Mouse (Mus musculus): Measurements from ENCODE around the gene Gca. TPM values are rescaled to one million over a fixed set of nuclear protein-coding genes. Genes with fewer than 3 reads are reported as not detected.

The Gca gene
- polyA plus RNA-seq (2014; fragmentation: Nextera tagmentation; extraction: Ambion mirVana) = 0.61 and 1.1 TPM in 2 replicates

DNA sequence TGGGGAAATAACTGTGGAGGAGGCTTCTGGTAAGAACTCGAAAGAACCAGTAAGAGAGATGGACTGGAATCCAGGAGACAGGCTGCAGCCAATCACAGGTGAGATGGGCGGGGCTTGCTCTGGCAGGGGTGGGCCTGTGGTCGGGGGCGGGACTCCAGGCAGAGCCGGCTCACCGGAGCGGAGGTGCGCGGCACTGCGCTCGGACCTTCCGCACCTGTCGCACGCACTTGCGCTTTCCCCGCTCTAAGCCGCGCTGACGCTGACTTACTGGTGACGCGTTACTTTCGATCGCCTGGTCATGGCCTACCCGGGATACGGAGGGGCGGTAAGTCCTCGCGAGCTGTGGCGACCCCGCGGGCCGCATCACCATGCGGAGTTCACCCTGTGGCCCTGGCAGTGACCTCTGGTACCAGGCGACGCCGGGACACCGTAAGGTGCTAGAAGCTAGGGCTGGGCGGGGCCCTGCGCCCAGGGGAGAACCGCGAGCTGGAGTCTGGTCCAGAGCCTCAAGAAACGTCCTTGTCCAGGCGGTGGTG lies at the start of gene Gca:
Gca (plus strand) TSS at position 151 of the 536 bp plus-strand sequence.
- under 1% methylated on average over 37 of the region's 43 CpGs for WGBS
- Histone ChIP-seq H3K4me2 (ENCODE audit: low read depth, severe bottlenecking) (peak within 1 kb of the TSS; percentile 88), H3K27me3 (ENCODE audit: control insufficient read depth, insufficient read depth, low read length) (no peaks in the 10 kb centered on the region), H3K4me3 (ENCODE audit: low read depth, low read length) (peak within 1 kb of the TSS; percentile 52), H3K4me1 (ENCODE audit: control insufficient read depth, insufficient read depth, low read length) (no peaks in the 10 kb centered on the region), H3K36me3 (ENCODE audit: control insufficient read depth, insufficient read depth, low read length) (no peaks in the 10 kb centered on the region), H3K9me3 (ENCODE audit: control insufficient read depth, low read length) (no peaks in the 10 kb centered on the region), H3K9ac (ENCODE audit: low read length) (no peak within 1 kb of the TSS), H3K27ac (replicated peaks; ENCODE audit: low read depth, low read length) (no peak within 1 kb of the TSS)
- DNase-seq (ENCODE audit: low spot score) = peak; percentile 82
- peak; percentile 97 for ATAC-seq (ENCODE audit: insufficient number of reproducible peaks, low FRiP score, low TSS enrichment, low read depth)

DNA sequence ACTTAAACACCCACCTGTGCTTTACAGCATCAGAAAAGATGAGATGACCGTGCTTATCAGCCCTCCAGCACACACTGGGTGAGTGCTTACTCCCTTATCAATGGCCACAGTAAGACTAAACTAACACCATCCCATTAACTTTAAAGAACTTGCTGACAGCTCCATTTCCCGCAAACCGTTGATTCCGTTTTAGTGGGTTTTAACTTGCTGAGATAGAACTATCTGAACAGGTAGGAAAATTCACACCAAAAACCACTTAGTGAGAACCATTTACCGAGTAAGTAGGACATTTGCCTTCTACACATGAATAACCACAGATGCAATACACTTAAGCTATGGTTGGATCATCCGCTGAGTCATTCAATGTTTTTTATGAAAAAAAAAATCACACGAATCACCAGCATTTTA lies 45.1 kb upstream of the Gca start:
- Histone ChIP-seq H3K27me3 (ENCODE audit: control insufficient read depth, insufficient read depth, low read length) (no peaks in the 10 kb centered on the region), H3K4me1 (ENCODE audit: control insufficient read depth, insufficient read depth, low read length) (no peaks in the 10 kb centered on the region), H3K9ac (ENCODE audit: low read length) (no peak overlapping the region), H3K27ac (replicated peaks; ENCODE audit: low read depth, low read length) (no peak overlapping the region), H3K4me2 (ENCODE audit: low read depth, severe bottlenecking) (no peak overlapping the region), H3K9me3 (ENCODE audit: control insufficient read depth, low read length) (no peaks in the 10 kb centered on the region), H3K36me3 (ENCODE audit: control insufficient read depth, insufficient read depth, low read length) (no peaks in the 10 kb centered on the region), H3K4me3 (ENCODE audit: low read depth, low read length) (no peak overlapping the region)
- ATAC-seq (ENCODE audit: insufficient number of reproducible peaks, low FRiP score, low TSS enrichment, low read depth) = no peak
- WGBS = 80% methylated on average over 7 of the region's 7 CpGs
- no peak for DNase-seq (ENCODE audit: low spot score)

DNA sequence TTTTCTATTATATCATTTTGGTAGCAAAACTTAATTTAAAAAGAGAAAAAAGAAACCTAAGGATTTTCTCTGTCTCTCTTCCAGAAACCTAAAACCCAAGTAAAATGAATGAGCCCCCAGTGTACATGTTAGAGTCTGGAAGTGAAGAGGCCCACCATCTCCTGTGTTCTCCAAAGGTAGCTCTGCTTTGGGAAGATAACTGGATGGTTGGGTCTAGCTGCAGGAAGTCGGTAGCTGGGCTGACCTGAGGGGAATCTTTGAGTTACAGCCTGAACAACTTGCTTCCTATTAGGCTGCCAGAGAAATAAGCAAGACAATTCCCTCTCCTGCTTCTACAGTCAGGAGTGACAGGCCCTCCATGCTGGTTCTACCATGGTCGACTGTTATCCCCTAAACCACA lies 44.4 kb upstream of the Gca start:
- no peak overlapping the region for H3K4me3 ChIP-seq (ENCODE audit: low read depth, low read length)
- H3K9me3 ChIP-seq (ENCODE audit: control insufficient read depth, low read length) = no peaks in the 10 kb centered on the region
- H3K27ac ChIP-seq (replicated peaks; ENCODE audit: low read depth, low read length) = no peak overlapping the region
- H3K4me2 ChIP-seq (ENCODE audit: low read depth, severe bottlenecking) = no peak overlapping the region
- no peaks in the 10 kb centered on the region for H3K4me1 ChIP-seq (ENCODE audit: control insufficient read depth, insufficient read depth, low read length)
- H3K27me3 ChIP-seq (ENCODE audit: control insufficient read depth, insufficient read depth, low read length) = no peaks in the 10 kb centered on the region
- H3K36me3 ChIP-seq (ENCODE audit: control insufficient read depth, insufficient read depth, low read length) = no peaks in the 10 kb centered on the region
- WGBS = 65% methylated on average over 2 of the region's 2 CpGs
- no peak overlapping the region for H3K9ac ChIP-seq (ENCODE audit: low read length)
- DNase-seq (ENCODE audit: low spot score) = no peak
- no peak for ATAC-seq (ENCODE audit: insufficient number of reproducible peaks, low FRiP score, low TSS enrichment, low read depth)

DNA sequence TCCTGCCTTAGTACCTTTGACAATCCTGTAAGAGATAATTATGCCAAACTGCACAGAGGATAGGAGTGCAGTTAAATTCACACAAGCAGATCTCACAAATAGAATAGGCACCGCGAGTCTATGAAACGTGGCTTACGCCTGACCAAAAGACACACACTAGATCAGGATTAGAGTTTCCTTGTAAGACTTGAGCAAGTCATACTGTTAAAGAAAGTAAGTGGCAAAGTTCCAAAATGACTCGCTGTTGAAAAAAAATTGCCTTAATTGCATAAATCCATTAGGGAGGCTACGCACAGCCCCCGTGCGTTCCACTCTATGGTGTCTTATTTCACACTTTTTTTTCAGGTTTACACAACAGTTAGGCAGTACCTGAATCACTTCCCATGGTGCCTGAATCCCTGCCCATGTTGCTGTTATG lies 41.1 kb upstream of the Gca start:
- Histone ChIP-seq H3K27ac (replicated peaks; ENCODE audit: low read depth, low read length) (no peak overlapping the region), H3K36me3 (ENCODE audit: control insufficient read depth, insufficient read depth, low read length) (no peaks in the 10 kb centered on the region), H3K4me2 (ENCODE audit: low read depth, severe bottlenecking) (no peak overlapping the region), H3K27me3 (ENCODE audit: control insufficient read depth, insufficient read depth, low read length) (no peaks in the 10 kb centered on the region), H3K4me3 (ENCODE audit: low read depth, low read length) (no peak overlapping the region), H3K9me3 (ENCODE audit: control insufficient read depth, low read length) (no peaks in the 10 kb centered on the region), H3K4me1 (ENCODE audit: control insufficient read depth, insufficient read depth, low read length) (no peaks in the 10 kb centered on the region), H3K9ac (ENCODE audit: low read length) (no peak overlapping the region)
- 79% methylated on average over 8 of the region's 8 CpGs for WGBS
- no peak for DNase-seq (ENCODE audit: low spot score)
- ATAC-seq (ENCODE audit: insufficient number of reproducible peaks, low FRiP score, low TSS enrichment, low read depth) = no peak

DNA sequence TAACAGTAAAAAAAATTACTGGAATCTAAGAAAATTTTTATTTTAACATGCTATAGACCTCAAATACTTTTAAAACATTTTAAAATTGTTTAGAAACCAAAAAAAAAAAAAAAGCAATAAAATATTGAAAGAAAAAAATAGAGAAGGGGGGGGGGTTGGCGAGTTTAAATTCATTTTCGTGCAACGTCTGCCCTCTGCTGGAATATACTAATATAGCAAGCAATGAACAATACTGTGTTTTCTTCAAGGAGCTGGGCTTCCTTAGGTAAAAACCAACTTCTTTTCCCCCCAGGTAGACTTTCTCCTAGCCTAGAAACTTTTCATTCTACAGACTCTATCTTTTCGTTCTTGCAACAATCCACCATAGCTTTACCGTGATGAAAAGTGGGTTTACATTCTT lies 36.4 kb upstream of the Gca start:
- Histone ChIP-seq H3K27ac (replicated peaks; ENCODE audit: low read depth, low read length) (no peak overlapping the region), H3K36me3 (ENCODE audit: control insufficient read depth, insufficient read depth, low read length) (no peaks in the 10 kb centered on the region), H3K4me2 (ENCODE audit: low read depth, severe bottlenecking) (no peak overlapping the region), H3K9me3 (ENCODE audit: control insufficient read depth, low read length) (no peaks in the 10 kb centered on the region), H3K9ac (ENCODE audit: low read length) (no peak overlapping the region), H3K4me1 (ENCODE audit: control insufficient read depth, insufficient read depth, low read length) (no peaks in the 10 kb centered on the region), H3K27me3 (ENCODE audit: control insufficient read depth, insufficient read depth, low read length) (no peaks in the 10 kb centered on the region), H3K4me3 (ENCODE audit: low read depth, low read length) (no peak overlapping the region)
- WGBS = 9% methylated on average over 5 of the region's 5 CpGs
- no peak for DNase-seq (ENCODE audit: low spot score)
- ATAC-seq (ENCODE audit: insufficient number of reproducible peaks, low FRiP score, low TSS enrichment, low read depth) = no peak

DNA sequence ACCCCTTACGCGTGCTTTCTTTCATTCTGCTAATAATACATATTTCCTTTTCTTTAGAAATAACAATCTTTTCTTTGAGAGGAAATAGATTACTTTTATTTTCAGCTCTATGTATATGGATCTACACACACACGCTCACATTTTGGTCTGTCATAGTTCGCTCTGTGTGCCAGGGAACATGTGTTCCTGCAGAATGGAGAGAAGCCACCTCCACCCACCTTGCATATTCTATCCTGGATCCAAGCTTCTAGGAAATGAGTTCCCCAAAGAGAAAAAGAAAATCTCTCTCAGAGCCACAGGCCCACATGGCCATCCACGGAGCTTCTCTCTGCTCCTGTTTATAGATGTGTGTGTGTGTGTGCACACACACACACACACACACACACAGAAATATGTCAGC lies 35.7 kb upstream of the Gca start:
- WGBS = 93% methylated on average over 5 of the region's 5 CpGs
- no peak overlapping the region for H3K27ac ChIP-seq (replicated peaks; ENCODE audit: low read depth, low read length)
- ATAC-seq (ENCODE audit: insufficient number of reproducible peaks, low FRiP score, low TSS enrichment, low read depth) = no peak
- no peak overlapping the region for H3K9ac ChIP-seq (ENCODE audit: low read length)
- no peaks in the 10 kb centered on the region for H3K4me1 ChIP-seq (ENCODE audit: control insufficient read depth, insufficient read depth, low read length)
- no peak overlapping the region for H3K4me3 ChIP-seq (ENCODE audit: low read depth, low read length)
- H3K27me3 ChIP-seq (ENCODE audit: control insufficient read depth, insufficient read depth, low read length) = no peaks in the 10 kb centered on the region
- no peaks in the 10 kb centered on the region for H3K9me3 ChIP-seq (ENCODE audit: control insufficient read depth, low read length)
- no peak for DNase-seq (ENCODE audit: low spot score)
- H3K4me2 ChIP-seq (ENCODE audit: low read depth, severe bottlenecking) = no peak overlapping the region
- no peaks in the 10 kb centered on the region for H3K36me3 ChIP-seq (ENCODE audit: control insufficient read depth, insufficient read depth, low read length)

DNA sequence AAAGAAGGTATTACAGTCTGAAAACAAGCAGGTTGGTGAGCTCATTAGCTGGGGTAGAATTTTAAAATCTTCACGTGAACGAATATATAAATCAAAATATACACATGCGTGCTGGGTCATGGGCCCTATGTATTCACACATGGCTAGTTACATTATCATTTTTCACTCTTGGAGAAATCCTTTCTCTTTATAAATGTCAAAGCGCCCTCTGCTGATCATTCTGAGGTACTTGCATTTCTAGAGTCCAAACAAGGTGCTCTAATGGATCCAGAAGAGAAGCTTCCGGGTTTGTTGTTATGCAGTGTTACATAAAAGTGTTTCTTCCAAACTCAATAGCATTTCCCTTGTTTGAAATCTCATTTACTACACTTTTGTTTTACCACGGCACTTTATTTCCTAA lies 33.6 kb upstream of the Gca start:
- Histone ChIP-seq H3K4me1 (ENCODE audit: control insufficient read depth, insufficient read depth, low read length) (no peaks in the 10 kb centered on the region), H3K27ac (replicated peaks; ENCODE audit: low read depth, low read length) (no peak overlapping the region), H3K9me3 (ENCODE audit: control insufficient read depth, low read length) (no peaks in the 10 kb centered on the region), H3K9ac (ENCODE audit: low read length) (no peak overlapping the region), H3K36me3 (ENCODE audit: control insufficient read depth, insufficient read depth, low read length) (no peaks in the 10 kb centered on the region), H3K4me2 (ENCODE audit: low read depth, severe bottlenecking) (no peak overlapping the region), H3K4me3 (ENCODE audit: low read depth, low read length) (no peak overlapping the region), H3K27me3 (ENCODE audit: control insufficient read depth, insufficient read depth, low read length) (no peaks in the 10 kb centered on the region)
- ATAC-seq (ENCODE audit: insufficient number of reproducible peaks, low FRiP score, low TSS enrichment, low read depth) (no peak), DNase-seq (ENCODE audit: low spot score) (no peak)
- 27% methylated on average over 6 of the region's 6 CpGs for WGBS

DNA sequence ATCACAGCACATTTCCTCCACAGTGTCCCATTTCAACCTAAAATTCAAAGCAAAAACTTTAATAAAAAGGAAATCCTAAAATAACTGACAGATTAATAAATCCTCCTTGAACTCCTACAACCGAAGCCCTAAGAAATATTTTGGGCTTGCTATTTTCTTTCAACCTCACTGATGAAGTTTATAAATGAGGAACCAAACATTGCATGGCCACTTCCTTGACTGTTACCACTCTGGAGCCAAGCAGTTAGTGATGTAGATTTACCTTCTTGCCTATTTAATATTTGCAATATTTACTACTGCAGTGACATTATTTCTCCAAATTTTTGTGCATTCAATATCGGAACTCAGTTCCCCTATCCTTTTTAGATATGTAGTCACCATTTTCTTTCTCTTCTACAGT lies 24.2 kb upstream of the Gca start:
- no peaks in the 10 kb centered on the region for H3K27me3 ChIP-seq (ENCODE audit: control insufficient read depth, insufficient read depth, low read length)
- no peak overlapping the region for H3K9ac ChIP-seq (ENCODE audit: low read length)
- H3K27ac ChIP-seq (replicated peaks; ENCODE audit: low read depth, low read length) = no peak overlapping the region
- ATAC-seq (ENCODE audit: insufficient number of reproducible peaks, low FRiP score, low TSS enrichment, low read depth) (no peak), DNase-seq (ENCODE audit: low spot score) (no peak)
- no peaks in the 10 kb centered on the region for H3K9me3 ChIP-seq (ENCODE audit: control insufficient read depth, low read length)
- 89% methylated on average over 2 of the region's 2 CpGs for WGBS
- no peak overlapping the region for H3K4me2 ChIP-seq (ENCODE audit: low read depth, severe bottlenecking)
- H3K4me1 ChIP-seq (ENCODE audit: control insufficient read depth, insufficient read depth, low read length) = no peaks in the 10 kb centered on the region
- no peaks in the 10 kb centered on the region for H3K36me3 ChIP-seq (ENCODE audit: control insufficient read depth, insufficient read depth, low read length)
- H3K4me3 ChIP-seq (ENCODE audit: low read depth, low read length) = no peak overlapping the region
